Mouse (Mus musculus) cerebellum, adult 11-12 months (tissue): ENCODE results near the gene Kcnip4.

ENCODE experiments used
- DNase-seq: peaks from one replicate; pipeline ENCODE4 v3.0.0; 2022

Kcnip4 gene

GRCm38 (mm10) chr5:48371890-48372766 lies 1152.6 kb downstream of the Kcnip4 start:
- peak; percentile 92 for DNase-seq

GRCm38 (mm10) chr5:48349309-48349708 lies 1175.4 kb downstream of the Kcnip4 start:
- no peak for DNase-seq

GRCm38 (mm10) chr5:48345983-48346648 lies 1178.6 kb downstream of the Kcnip4 start:
- DNase-seq: no peak

DNA sequence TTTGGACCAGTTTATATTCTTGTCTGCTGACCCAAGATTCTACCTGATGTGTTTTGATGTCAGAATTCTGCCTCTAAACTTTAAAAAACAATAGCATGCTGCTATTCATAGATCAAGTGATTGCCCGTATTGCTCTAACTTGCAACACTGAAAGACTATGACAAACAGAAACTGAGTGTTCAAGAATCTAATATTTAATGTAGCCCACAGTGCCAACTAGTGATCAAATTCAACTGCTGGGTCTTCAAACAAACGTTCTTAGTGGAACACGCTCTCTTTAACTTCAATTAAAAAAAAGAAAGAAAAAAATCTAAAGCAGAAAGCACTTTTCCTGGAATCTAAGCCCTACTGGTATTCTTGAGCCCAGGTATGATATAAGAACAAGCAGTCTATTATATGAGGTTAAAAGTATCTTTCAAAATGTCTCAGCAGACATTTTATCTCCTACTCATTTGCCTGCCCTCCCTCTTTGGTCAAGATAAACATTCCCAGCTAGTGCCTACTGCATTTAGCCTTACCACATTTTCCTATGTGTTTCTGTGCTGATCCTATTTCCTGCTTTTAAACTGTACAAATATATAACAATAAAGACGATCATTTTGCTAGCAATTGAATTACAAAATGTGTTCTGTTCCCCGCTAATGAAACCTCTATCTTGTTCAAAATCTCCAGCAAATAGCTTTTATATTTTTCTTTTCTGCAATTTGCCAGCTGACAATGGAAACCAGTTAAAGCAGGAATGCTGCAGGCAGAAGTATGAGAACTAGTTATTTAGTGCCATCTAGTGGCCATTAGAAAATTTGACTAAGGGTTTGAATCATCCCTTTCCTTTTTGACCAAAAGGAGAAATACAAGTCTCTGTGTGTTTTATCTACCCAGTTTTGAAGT lies 1179.4 kb downstream of the Kcnip4 start:
- DNase-seq: no peak

DNA sequence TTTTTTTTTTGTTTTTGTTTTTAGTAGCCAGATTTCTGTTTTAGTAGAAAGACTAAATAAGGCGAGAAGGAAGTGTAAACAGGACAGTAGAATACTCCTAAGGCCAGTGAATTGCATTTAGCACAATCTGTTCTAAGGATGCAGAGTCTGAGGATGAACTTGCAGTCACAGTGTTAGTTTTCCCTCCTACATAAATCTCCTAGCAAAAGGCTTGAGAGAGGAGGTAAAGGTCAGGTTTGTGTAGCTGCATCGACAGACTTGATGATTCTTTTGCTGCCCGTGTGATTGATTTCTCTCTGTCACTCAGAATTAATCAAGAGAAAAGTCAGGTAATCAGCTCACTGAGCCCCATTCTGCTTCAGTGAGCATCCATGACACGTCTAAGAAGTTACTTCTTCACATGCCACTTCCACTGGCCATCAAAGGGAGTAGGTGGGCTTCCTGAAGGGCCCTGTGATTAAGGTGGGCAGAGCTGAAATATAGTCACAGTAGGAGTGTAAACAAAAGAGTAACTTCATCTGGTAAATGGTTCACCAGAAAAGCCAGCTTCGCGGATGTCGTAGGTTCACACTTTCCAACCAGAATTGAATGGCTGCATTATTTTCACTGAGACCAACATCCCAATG lies 1183.8 kb downstream of the Kcnip4 start:
- DNase-seq: no peak
